Mouse (Mus musculus): ENCODE results near the gene Ppp1cc.
A peak's percentile ranks its signal among the peaks of the same experiment; 100 is the strongest.

The Ppp1cc gene

DNA sequence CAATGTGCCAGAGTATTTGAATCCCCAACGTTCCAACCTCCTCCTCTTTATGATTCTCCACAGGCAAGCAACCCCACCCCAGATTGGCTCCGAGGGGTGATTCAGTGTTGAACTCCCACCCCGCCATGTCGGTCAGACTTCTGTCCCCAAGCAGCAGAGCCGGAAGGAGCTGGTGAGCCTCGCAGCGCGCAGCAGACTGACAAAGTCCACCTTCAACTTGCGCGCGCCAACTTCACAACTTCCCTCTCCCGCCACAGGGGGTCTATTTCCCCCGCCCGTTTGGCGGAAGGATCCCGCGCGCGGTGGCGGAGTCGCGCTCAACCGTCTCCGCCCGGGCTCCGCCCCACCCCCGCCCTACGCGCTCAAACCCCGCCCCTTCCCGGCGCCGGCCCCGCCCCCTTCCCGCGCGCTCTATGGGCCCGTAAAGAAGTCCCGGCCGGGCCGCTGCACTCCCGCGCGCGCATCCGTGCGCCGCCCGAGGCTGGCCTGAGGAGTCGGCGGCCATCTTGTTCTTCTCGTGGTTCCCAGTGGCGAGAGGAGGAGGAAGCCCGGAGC lies at the start of gene Ppp1cc:
Gene Ppp1cc (plus strand): TSS at position 452 of the 555 bp plus-strand sequence.
- peak; percentile 87 for DNase-seq

DNA sequence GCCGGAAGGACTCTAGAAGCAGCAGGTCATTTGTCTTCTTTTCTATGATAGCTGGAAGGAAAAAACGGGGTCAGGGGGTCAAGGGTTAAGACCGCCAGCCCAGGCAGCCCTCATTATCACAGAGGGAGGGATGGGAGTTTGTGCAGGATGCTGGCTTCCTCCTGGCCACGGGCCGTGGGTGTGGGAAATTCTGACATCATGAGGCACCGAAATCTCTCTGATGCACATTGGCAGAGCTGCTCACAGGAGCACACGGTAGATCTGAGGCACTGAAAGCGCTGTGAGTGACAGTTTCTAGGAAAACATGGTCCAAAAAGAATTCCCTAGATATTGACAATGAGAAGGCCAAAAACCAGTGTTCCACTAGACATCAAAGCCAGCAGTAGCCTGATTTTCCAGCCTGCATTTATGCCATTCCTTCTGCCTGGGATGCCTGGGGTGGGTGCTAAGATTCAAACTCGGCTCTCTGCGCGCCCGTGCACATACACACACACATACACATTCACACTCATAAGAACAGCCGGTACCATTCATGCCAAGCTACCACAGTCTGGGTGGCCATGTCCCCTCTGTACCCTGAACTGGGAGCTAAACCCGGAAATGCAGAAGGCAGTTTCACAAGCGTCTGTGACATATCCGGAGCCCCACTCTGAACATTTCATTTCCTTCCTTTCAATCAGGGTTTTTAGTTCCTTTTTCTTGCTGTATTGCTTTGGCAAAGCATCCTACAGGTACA lies 48.6 kb upstream of the Ppp1cc start:
- no peak for DNase-seq

DNA sequence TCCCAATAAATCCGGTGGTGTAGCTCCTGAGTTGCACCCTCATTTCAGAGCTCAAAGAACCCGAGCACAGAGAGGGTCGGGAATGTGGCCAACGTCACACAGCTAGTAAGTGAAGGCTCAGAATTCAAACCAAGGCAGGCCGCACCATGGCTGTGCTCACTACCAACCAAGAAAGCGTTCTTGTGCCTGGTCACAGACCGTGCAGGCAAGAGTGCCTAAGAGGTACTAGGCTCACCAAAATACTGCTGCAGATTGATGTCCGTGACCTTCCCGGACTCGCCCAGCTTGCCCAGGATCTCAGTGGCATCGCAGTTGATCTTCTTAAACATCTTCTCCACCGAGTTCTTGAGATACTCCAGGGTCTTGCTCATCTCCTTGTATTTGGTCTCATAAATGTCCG lies 47.5 kb upstream of the Ppp1cc start:
- no peak for DNase-seq

DNA sequence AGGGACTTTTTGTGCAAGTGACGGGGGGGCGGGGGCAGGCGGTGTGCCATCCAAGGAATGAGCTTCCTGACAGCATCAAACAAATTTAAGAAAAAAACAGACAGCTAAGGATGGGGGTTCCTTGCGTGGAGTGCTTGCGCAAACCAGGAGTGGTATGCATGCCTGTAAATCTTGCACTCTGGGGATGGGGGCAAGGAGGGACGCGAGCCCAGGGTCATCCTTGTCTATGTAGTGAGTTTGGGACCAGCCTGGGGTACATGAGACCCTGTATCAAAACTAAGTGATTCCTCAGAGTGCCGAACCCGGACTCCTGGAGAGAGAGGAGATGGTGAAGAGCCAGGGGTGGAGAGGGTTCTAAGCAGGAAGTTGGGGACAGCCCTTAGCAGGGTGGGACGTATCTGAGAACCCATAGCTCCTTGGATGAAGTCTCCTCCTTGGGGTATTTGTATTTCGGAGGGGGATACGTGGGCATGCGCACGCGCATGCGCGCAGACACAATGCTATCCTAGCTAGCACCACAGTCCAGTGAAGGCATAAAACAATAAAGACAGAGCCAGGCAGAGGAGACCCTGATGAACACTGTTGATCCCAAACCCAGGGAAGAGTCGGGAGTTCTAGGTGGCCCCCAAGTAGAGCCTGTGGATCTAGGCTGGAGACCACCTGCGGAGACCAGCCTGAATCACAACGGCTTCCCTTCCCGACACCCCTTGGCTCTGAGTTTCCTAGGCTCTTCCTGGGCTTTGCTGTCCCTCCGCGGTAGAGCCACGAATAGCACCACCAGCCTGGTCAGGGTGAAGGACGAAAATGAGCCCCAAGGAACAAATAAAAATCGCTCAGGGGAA lies 46.8 kb upstream of the Ppp1cc start:
- DNase-seq, result no peak

DNA sequence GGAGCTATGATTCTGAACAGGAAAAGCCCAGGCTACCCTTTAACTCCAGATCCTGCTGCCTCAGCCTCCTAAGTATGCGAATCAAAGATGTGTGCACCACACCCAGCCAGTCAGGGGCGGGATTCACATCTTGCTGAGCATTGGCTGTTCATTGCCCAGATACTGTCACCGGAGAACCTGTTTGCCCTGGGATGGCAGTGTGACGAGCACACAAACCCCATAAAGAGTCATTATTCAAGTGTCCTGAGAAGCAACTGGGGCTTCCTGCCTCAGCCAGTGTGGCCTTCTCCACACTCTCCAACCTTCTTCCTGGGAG lies 46.2 kb upstream of the Ppp1cc start:
- DNase-seq, result no peak

DNA sequence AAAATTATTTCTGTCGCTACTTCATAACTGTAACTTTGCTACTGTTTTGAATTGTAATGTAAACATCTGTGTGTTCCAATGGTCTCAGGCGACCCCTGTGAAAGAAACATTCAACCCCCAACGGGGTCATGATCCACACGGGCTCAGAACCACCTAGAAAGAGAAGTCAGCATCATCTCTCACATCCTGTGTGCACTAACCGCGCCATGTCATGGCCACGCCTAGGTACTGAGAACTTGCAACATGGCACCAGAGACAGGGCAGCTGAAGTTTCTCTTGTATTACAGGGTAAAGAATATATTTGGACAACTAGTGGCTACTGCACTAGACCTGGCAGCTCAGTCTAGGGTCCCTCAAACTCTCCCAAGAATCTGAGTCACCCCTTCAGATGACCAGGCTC lies 44.6 kb upstream of the Ppp1cc start:
- no peak for DNase-seq

DNA sequence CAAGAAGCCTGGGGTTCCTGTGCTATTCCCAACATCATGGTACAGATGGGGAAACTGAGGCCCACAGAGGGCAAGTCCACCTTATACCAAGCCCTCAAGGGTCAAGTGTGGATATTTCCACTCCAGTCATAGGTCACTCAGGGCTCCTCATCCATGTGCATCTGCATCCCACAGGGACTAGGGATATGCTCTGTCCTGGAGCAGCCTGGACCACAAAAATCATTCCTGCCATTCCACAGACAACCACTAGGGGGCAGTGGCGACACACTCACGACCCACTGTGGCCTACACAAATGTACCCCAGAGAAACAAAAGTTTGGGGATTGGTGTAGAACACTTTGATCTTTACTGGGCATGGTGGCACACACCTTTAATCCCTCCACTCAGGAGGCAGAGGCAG lies 43.9 kb upstream of the Ppp1cc start:
- peak; percentile 74 for DNase-seq

DNA sequence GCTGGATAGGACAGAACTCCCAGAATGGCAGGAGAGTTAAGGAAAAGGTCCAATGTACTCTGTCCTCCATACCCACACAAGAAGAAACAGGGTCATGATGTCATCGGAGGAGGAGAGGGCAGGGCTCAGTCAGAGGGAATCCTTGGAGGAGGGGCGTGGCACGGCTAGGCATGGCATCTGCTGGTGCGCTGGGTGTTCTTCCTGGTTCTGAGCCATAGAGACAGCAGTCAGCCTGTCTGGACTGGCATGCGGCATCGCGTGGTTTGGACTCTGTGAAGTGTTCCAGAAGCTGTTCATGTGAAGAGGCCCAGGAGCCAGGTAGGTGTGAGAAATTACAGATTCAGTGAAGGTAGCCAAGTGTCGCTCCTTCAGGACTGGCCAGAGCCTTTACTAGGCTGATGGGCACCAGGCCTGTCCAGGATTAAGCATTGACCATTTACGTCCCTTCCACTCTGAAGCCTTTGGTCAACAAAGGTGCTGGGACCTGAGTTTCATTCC lies 42.8 kb upstream of the Ppp1cc start:
- no peak for DNase-seq

DNA sequence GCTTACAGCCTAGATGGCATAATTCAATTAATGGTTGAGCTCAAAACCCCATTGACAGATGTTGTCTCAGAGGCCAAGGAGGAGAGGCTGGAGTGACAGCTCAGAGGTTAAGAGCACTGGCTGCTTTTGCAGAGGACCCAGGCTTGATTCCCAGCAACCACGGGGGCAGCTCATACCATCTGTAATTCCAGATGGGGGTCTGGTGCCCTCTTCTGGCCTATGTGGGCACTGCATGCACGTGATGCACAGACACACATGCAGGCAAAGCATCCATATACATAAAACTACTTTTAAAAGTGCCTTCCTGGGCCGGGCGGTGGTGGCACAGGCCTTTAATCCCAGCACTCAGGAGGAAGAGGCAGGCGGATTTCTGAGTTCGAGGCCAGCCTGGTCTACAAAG lies 41.8 kb upstream of the Ppp1cc start:
- no peak for DNase-seq

DNA sequence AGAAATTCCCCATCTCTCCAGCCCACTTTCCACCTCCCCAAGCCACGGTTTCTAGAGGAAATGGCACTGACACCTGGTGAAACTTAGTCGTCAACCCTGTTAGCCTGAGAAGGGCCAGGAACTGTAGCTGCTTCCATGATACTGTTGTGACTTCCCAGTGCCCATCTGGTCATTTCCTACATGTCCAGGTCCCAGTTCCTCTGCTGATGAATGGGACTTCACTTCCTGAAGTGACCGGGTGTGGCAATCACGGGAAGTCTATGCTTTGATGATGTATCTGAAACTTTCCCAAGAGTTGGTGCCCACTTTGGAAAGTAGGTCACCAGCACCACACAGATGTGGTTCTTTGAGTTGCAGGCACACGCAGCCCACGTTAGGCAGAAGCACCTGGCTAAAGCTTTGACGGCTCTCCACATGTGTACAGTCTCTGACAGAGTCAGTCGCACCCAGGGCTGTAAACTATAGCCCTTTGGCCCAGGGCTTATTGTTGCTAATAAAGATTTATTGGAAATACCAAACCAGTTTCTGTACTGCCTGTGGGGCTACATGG lies 32.8 kb upstream of the Ppp1cc start:
- DNase-seq, result no peak

DNA sequence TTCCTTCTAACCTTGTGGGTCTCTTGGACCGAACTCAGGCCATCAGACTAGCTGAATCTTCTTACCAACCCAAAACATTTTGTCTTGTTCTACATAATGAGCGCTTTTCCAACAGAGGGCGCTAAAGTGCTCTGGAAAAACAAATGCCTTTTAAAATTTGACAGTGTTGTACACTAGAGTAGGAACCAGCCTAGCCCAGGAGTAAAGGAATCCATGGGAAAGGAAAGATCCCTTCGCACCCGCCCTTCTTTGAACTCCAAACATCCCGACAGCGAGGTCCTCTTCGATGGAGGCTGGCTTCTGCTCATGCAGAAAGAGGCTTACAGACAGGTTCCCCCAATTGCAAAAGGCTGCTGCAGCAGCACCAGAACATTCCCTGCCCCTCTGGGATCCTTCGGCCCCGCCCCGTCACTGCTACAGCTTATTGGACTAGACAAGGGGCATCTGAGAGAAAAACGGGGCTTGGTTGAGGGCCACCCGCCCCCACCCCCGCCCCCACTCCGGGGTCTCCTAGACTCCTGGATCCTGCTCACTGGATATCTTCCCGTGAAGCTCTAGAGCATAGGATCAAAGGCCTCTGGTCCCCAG lies 28.9 kb upstream of the Ppp1cc start:
- DNase-seq, result peak; percentile 84

DNA sequence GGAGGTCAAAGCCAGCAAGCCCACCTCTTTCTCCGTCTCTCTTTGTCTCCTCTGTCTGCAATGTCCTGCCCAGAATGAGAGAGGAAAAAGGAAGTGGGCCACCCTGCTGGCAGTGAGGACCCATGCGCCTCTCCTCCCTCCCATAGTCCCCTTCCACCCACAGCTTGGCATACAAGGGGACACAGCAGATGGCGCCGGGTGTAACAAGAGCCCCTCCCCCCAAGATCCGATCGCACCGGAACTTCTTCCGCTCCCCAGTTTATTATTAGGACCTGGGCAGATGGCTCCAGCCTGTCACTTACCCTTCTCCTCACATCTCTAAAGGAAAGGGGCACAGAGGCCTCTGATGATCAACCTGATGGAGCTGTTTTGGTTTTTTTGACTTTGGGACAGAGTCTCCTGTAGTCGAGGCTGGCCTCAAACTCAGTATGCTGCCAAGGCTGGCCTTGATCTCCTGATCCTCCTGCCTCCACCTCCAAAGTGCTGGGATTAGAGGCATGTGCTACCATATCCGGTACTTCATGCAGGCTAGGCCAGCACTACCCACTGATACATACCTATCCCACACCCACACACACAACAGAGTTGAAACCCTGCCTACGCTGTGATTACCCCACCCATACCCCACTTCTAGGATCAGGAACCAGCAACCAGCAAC lies 27.6 kb upstream of the Ppp1cc start:
- peak; percentile 75 for DNase-seq

DNA sequence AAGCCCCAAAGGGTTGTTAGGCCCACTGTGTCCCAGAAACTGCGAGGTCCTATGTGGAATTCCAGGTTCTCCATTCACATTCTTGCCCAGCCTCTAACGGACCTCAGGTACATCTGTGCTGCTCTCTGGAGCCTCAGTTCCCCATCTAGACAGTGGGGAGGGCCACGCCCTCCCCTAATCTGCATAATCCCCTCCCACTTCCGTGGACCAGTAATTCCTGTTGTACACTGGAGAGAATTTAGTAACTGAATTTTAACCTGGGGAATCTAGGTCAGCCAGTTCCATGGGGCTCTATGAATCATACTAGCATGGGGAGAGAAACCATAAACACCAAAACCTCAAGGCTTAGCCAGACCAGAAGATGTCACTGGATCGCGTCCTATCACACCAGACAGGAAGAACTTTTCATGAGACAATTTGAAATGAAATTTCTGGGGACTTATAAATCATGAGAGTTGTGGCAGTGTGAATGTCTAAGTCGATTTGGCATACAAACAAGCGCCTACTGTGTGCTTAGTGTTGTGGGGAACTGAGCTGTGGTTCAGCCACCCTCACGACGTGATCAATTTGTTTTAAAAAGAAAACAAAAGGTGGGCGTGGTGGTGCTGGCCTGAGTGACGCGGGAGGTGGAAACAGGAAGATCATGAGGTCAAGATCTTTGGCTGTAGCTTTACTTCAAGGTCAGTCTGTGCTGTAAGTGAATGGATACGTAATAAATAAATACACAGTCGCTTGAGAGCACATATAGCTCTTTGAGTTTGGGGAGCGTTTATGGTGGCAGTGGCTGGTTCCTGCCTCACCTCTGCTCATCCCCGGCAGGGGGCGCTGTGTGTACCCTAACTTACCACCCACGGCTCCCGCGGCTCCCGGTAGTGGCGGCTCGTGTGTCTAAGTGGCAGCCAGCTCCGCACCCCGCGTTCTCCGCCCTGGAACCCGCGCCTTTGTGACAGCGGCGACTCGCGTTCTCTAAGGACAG lies 26.7 kb upstream of the Ppp1cc start:
- peak; percentile 86 for DNase-seq

DNA sequence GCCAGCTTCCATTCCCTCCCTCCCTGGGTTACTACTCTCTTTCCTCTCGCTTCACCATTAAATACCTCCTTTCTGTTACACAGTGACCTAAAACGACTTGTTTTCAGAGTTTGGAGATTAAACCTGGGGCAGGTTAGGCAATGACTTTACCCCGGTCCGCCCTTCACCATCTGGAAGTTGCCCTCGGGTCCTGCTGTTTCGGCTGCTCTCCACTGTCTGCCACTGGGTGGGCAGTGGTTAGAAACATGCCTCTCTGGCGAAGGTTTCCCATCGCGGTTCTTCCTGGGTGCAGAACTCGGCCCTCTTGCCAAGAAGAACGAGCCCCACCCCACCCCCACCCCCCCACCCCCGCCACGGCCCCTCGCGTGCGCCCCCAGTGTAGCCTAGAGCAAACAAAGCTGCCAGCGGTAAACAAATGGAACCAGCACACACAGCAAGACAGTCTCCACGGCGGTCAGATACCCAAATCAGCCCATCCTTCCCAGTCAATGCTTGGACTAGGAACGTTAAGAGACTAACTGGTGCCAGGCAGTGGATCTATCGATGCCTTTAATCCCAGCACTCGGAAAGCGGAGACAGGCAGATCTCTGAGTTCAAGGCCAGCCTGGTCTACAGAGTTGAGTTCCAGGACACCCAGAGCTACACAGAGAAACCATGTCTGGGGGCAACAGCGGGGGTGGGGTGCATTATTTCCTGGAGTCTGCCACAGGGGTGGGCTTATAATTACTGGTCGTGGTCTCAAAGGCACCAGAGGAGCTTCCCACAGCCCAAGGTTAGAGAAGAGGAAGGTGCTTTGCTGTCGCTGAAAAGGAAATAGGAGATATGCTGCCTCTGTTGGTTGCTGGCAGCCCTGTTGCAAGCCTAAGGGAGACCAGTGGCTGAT lies 25.7 kb upstream of the Ppp1cc start:
- no peak for DNase-seq

DNA sequence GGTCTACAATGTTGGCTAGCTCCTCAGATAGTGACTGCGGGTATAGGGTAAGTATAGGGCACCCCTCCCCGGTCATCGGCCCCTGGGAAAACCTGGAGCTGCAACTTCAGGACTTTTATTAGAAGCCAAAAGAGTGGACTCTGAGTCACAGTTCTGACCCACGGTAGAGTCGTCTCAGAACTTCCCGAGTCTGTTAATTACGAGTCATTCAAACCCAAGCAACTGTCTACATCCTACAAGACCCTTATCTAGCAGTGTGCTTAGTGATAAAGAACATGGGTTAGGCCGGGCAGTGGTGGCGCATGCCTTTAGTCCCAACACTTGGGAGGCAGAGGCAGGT lies 25.1 kb upstream of the Ppp1cc start:
- no peak for DNase-seq

DNA sequence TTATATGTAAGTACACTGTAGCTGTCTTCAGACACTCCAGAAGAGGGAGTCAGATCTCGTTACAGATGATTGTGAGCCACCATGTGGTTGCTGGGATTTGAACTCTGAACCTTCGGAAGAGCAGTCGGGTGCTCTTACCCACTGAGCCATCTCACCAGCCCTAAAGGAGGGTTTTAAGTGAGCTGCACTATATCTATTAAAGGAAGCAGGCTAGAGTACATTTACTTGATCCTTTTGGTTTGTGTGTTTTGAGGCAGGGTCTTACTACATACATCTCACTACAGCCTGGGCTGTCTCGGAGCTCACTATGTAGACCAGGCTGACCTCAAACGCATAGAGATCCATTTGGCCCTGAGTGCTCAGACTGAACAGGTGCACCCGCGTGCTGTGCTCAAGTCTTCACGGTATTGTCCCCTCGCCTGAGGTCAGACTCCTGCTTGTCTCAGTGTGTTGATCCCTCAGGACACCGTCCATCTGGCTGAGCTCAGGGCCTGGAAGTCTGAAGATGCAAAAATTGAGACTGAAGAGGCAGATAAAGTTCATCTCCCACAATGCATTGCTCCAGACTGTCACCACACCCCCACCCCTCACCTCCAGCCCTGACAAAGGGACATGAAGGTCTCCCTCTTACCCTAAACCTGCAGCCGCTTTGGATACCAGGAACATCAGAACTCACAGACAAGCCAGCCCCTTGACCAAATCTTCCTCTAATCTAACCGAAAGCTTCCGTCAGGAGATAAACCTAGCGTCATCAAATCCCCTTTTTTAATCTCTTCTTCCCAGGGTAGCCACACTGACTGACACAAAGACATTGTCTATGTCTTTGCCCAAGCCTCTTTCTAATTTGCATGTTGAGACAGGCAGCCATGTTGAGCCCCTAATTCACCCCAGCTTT lies 23.4 kb upstream of the Ppp1cc start:
- DNase-seq, result no peak

DNA sequence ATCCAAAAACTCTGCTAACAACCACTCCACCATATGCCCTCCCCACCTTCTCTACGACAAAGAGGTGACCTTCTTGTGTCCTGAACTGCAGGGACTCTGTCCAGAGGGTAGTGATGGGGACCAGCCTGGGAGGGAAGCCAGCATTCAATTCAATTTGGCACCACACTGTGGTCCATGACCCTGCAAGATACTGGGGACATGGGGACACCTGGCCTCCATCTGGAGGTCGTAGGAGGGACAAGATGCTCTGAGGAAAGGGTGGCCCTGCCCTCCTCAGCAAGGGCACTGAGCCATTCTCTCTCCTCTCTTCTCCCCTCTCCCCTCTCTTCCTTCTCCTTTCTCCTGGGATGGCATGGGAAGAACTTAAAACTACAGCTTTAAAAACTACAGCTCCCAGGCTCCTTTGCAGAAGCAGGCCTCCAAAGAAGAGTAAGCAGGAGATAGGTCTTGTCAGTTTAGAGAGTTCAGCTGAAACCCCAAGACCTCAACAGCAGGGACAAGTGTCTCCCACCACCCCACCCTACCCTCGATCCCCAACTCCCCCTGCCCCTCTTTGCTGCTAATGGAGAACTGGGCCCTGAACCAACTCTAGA lies 22.7 kb upstream of the Ppp1cc start:
- DNase-seq, result no peak

DNA sequence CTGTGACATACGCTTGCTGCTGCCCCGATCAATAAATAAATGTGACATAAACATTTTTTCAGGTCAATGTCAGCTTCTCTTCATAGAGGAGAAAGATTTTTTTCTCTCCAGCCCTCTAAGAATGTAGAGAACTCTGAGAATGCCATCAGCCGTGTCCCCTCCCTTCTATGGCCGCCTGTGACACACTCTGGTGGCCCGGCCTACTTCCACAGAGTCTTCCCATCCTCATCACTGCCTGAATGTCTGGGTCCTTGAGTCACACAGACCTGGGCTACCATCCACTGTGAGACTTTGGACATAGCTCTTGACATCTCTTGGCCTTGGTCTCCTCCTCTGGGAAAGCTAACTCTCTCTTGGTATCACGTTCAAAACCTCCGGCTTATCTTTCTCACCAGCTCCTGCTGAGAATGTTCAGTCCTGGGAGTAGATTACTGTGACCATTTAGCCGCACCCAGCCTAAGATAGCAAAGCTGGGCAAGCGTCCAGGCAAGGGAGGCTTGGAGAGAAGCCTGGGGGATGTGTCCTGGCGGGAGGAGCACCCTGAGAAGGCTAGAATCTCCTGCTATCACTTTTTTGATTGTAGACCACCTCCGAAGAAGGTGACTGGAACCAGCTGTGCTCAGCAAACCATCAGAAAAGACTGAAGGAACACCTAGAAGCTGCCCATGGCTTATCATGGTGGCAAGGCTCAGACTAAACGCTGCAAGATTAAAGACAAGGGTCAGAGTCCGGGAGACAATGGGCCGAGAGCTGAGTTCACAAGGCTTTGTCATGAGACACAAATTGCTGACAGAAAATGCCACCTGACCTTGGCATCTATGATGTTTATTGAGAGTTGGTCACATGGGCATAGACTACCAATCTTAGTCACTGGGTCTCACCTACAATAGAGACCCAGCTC lies 21.3 kb upstream of the Ppp1cc start:
- no peak for DNase-seq

Measured in cerebellum, adult 8-10 months (tissue).